Mouse (Mus musculus) embryonic facial prominence, embryonic 12.5 days (tissue): ENCODE measurements around the gene Dlx4. TPM values are rescaled to one million over a fixed set of nuclear protein-coding genes. Genes with fewer than 3 reads are reported as not detected.

Source experiments
- ATAC-seq: fragments of 200-750 bp; cut with Nextera tagmentation; 2 replicates; pipeline ENCODE4 v1.8.0; 2017; ENCODE audit not compliant: insufficient number of reproducible peaks, insufficient read depth, low FRiP score, low TSS enrichment
- H3K27ac ChIP-seq: fragments of 300-500 bp; sonication (generic); 2 replicates; pipeline ENCODE4 v1.5.1; 2016; ENCODE audit warnings: mild to moderate bottlenecking
- H3K27me3 ChIP-seq: fragments of 300-500 bp; sonication (generic); 2 replicates; pipeline ENCODE4 v1.6.1; 2016; ENCODE audit warnings: mild to moderate bottlenecking, moderate library complexity
- H3K36me3 ChIP-seq: fragments of 300-500 bp; sonication (generic); 2 replicates; pipeline ENCODE4 v1.6.1; 2016; ENCODE audit warnings: mild to moderate bottlenecking
- H3K4me1 ChIP-seq: fragments of 300-500 bp; sonication (generic); 2 replicates; pipeline ENCODE4 v1.6.1; 2016
- H3K4me2 ChIP-seq: fragments of 300-500 bp; sonication (generic); replicated peaks from 2 replicates; pipeline ENCODE4 v1.6.1; 2016; ENCODE audit warnings: mild to moderate bottlenecking, moderate library complexity
- H3K4me3 ChIP-seq: fragments of 300-500 bp; sonication (generic); 2 replicates; pipeline ENCODE4 v1.5.1; 2016; ENCODE audit warnings: mild to moderate bottlenecking
- H3K9ac ChIP-seq: fragments of 300-500 bp; sonication (generic); 2 replicates; pipeline ENCODE4 v1.6.1; 2016; ENCODE audit warnings: mild to moderate bottlenecking, moderate library complexity
- H3K9me3 ChIP-seq: fragments of 300-500 bp; sonication (generic); 2 replicates; pipeline ENCODE4 v1.6.1; 2016; ENCODE audit warnings: mild to moderate bottlenecking, moderate library complexity
- WGBS: fragments of 180-500 bp; shearing (Covaris S2); methylation state at CpG from one replicate; pipeline ENCODE4 v1.1.7; 2016; 5-methylcytosine and 5-hydroxymethylcytosine counted together
- polyA plus RNA-seq: library from polyadenylated mRNA; unstranded; fragments of >200 nt; fragmentation: Nextera tagmentation; extraction: Ambion mirVana; gene quantifications from 2 replicates; pipeline ENCODE4 v1.2.1, GENCODE M21; 2016

Dlx4 gene
- polyA plus RNA-seq, 1 experiment from 2014 or later, result 4.9 TPM

- Histone ChIP-seq H3K4me1 (peaks cover 17% of the 10 kb centered on the region), H3K9ac (peak within 1 kb of the TSS; percentile 73), H3K4me3 (peak within 1 kb of the TSS; percentile 53), H3K9me3 (no peaks in the 10 kb centered on the region), H3K27ac (peak within 1 kb of the TSS; percentile 41; the same call in 1 of the 2 replicates), H3K27me3 (peaks cover 71% of the 10 kb centered on the region), H3K4me2 (peak within 1 kb of the TSS; percentile 73), H3K36me3 (no peaks in the 10 kb centered on the region; the same call in 1 of the 2 replicates)
- ATAC-seq, result peak; percentile 30; the same call in 1 of the 2 replicates
- under 1% methylated on average over 55 of the region's 55 CpGs for WGBS
Observed at GRCm38 (mm10) chr11:95119990-95120632, 26.0 kb downstream of the Dlx4 start, which contains the start of gene Dlx3. Gene Dlx3, plus strand, starts transcription at chr11:95120119.

GRCm38 (mm10) chr11:95118505-95118904 lies 27.6 kb downstream of the Dlx4 start:
- Histone ChIP-seq H3K4me2 (peak overlapping the region; percentile 29), H3K4me3 (no peak overlapping the region)

GRCm38 (mm10) chr11:95117030-95117429 lies 29.0 kb downstream of the Dlx4 start:
- no peak overlapping the region for H3K4me3 ChIP-seq
- H3K27me3 ChIP-seq, result peaks cover 44% of the 10 kb centered on the region
- no peak overlapping the region for H3K27ac ChIP-seq
- WGBS, result 4% methylated on average over 6 of the region's 6 CpGs
- no peak overlapping the region for H3K4me2 ChIP-seq
- H3K4me1 ChIP-seq, result peaks cover 17% of the 10 kb centered on the region
- ATAC-seq, result no peak
- no peaks in the 10 kb centered on the region for H3K9me3 ChIP-seq
- H3K9ac ChIP-seq, result no peak overlapping the region
- no peaks in the 10 kb centered on the region for H3K36me3 ChIP-seq

More at GRCm38 (mm10) chr11:95118505-95118904, 27.6 kb downstream of the Dlx4 start:
- WGBS, result under 1% methylated on average over 8 of the region's 8 CpGs
- Histone ChIP-seq H3K36me3 (no peaks in the 10 kb centered on the region), H3K27me3 (peaks cover 59% of the 10 kb centered on the region), H3K27ac (no peak overlapping the region), H3K4me1 (peaks cover 17% of the 10 kb centered on the region), H3K9ac (no peak overlapping the region), H3K9me3 (no peaks in the 10 kb centered on the region)
- ATAC-seq, result no peak

GRCm38 (mm10) chr11:95110081-95110480 lies 36.0 kb downstream of the Dlx4 start:
- Histone ChIP-seq H3K27ac (no peak overlapping the region), H3K36me3 (no peaks in the 10 kb centered on the region), H3K9ac (no peak overlapping the region), H3K9me3 (no peaks in the 10 kb centered on the region), H3K4me3 (no peak overlapping the region), H3K27me3 (peaks cover 6% of the 10 kb centered on the region; the same call in 1 of the 2 replicates), H3K4me1 (peaks cover 10% of the 10 kb centered on the region), H3K4me2 (no peak overlapping the region)
- ATAC-seq, result no peak
- 87% methylated on average over 7 of the region's 7 CpGs for WGBS

GRCm38 (mm10) chr11:95109000-95109399 lies 37.1 kb downstream of the Dlx4 start:
- peaks cover 6% of the 10 kb centered on the region; the same call in 1 of the 2 replicates for H3K27me3 ChIP-seq
- no peak overlapping the region for H3K9ac ChIP-seq
- H3K9me3 ChIP-seq, result no peaks in the 10 kb centered on the region
- no peak for ATAC-seq
- 89% methylated on average over 2 of the region's 2 CpGs for WGBS
- no peak overlapping the region for H3K4me3 ChIP-seq
- H3K27ac ChIP-seq, result no peak overlapping the region
- no peak overlapping the region for H3K4me2 ChIP-seq
- no peaks in the 10 kb centered on the region for H3K36me3 ChIP-seq
- H3K4me1 ChIP-seq, result peaks cover 15% of the 10 kb centered on the region

GRCm38 (mm10) chr11:95106440-95107236 lies 39.4 kb downstream of the Dlx4 start:
- WGBS, result 33% methylated on average over 23 of the region's 23 CpGs
- H3K9me3 ChIP-seq, result no peaks in the 10 kb centered on the region
- H3K4me2 ChIP-seq, result no peak overlapping the region
- no peaks in the 10 kb centered on the region for H3K36me3 ChIP-seq
- no peak overlapping the region for H3K27ac ChIP-seq
- peaks cover 15% of the 10 kb centered on the region for H3K4me1 ChIP-seq
- H3K9ac ChIP-seq, result no peak overlapping the region
- H3K27me3 ChIP-seq, result peaks cover 6% of the 10 kb centered on the region; the same call in 1 of the 2 replicates
- no peak overlapping the region for H3K4me3 ChIP-seq
- ATAC-seq, result no peak

GRCm38 (mm10) chr11:95105274-95105874 lies 40.7 kb downstream of the Dlx4 start:
- peak overlapping the region; percentile 14; the same call in 1 of the 2 replicates for H3K4me3 ChIP-seq
- H3K27ac ChIP-seq, result no peak overlapping the region
- no peaks in the 10 kb centered on the region for H3K9me3 ChIP-seq
- peak overlapping the region; percentile 21; the same call in 1 of the 2 replicates for H3K9ac ChIP-seq
- peaks cover 6% of the 10 kb centered on the region; the same call in 1 of the 2 replicates for H3K27me3 ChIP-seq
- H3K36me3 ChIP-seq, result no peaks in the 10 kb centered on the region
- ATAC-seq, result no peak
- H3K4me2 ChIP-seq, result peak overlapping the region; percentile 47
- H3K4me1 ChIP-seq, result peaks cover 15% of the 10 kb centered on the region
- WGBS, result 3% methylated on average over 24 of the region's 25 CpGs

- WGBS, result 52% methylated on average over 6 of the region's 6 CpGs
- H3K4me1 ChIP-seq, result peaks cover 15% of the 10 kb centered on the region
- no peaks in the 10 kb centered on the region for H3K36me3 ChIP-seq
- no peak for ATAC-seq
- H3K27ac ChIP-seq, result no peak overlapping the region
- no peak overlapping the region for H3K4me2 ChIP-seq
- no peak overlapping the region for H3K4me3 ChIP-seq
- no peak overlapping the region for H3K9ac ChIP-seq
- no peaks in the 10 kb centered on the region for H3K9me3 ChIP-seq
- H3K27me3 ChIP-seq, result peaks cover 6% of the 10 kb centered on the region; the same call in 1 of the 2 replicates
Observed at GRCm38 (mm10) chr11:95104266-95104665, 41.8 kb downstream of the Dlx4 start.

- Histone ChIP-seq H3K4me3 (no peak overlapping the region), H3K27me3 (peaks cover 6% of the 10 kb centered on the region; the same call in 1 of the 2 replicates), H3K9ac (no peak overlapping the region), H3K27ac (no peak overlapping the region), H3K4me2 (no peak overlapping the region), H3K9me3 (no peaks in the 10 kb centered on the region), H3K36me3 (no peaks in the 10 kb centered on the region), H3K4me1 (peaks cover 19% of the 10 kb centered on the region)
- ATAC-seq, result no peak
- 92% methylated on average over 19 of the region's 19 CpGs for WGBS
Observed at GRCm38 (mm10) chr11:95102161-95102904, 43.7 kb downstream of the Dlx4 start.

GRCm38 (mm10) chr11:95101071-95101788 lies 44.8 kb downstream of the Dlx4 start:
- H3K4me3 ChIP-seq, result no peak overlapping the region
- no peaks in the 10 kb centered on the region for H3K9me3 ChIP-seq
- ATAC-seq, result no peak
- no peak overlapping the region for H3K4me2 ChIP-seq
- peaks cover 5% of the 10 kb centered on the region; the same call in 1 of the 2 replicates for H3K27me3 ChIP-seq
- H3K27ac ChIP-seq, result no peak overlapping the region
- H3K9ac ChIP-seq, result no peak overlapping the region
- 27% methylated on average over 16 of the region's 16 CpGs for WGBS
- H3K4me1 ChIP-seq, result peaks cover 29% of the 10 kb centered on the region
- H3K36me3 ChIP-seq, result no peaks in the 10 kb centered on the region
